Comparison of ENCODE assay signal across 19 mouse cellular contexts in genomic region chr2:71371790-71372189, GRCm38 (mm10). TPM values are rescaled to one million over a fixed set of nuclear protein-coding genes. Genes with fewer than 3 reads are reported as not detected.
A peak's percentile ranks its signal among the peaks of the same experiment; 100 is the strongest.
DNase-seq lines count a peak whose midpoint lies in the region; ATAC-seq and TF ChIP-seq lines count a peak whose summit lies in the region.
"Had no signal": no experiment of that assay in that cellular context is flagged by ENCODE, and none has a peak within 500 bp of the region (broad histone marks: within the 10 kb centered on the region; RNA-seq: fewer than 3 reads in every experiment).

No protein-coding gene starts in this region.

- no peak for TF ChIP-seq CTCF in forebrain, postnatal 0 days (IDR thresholded peaks at IDR 0.05; ENCODE audit: low read depth)

- peak; percentile 8; the same call in 1 of the 2 replicates for ATAC-seq in forebrain, postnatal 0 days
- ATAC-seq: hindbrain, postnatal 0 days had no signal

- intact Hi-C loops in left cerebral cortex, postnatal 25 days (cut with DNase I), result loop anchor here (5.0 kb wide), 1 partner anchor 81 kb away; the partner anchor contains the start of gene Metap1d

- no peak overlapping the region for H3K4me3 ChIP-seq in forebrain, postnatal 0 days (ENCODE audit: low read depth, low read length)
- H3K4me3 ChIP-seq in forebrain, embryonic 10.5 days, result no peak overlapping the region
- H3K4me3 ChIP-seq: gastrocnemius, adult 2 months; heart, adult 2 months; layer of hippocampus, adult 2 months; limb, embryonic 15.5 days; stomach, embryonic 15.5 days had no signal

- no peaks in the 10 kb centered on the region for H3K9me3 ChIP-seq in forebrain, postnatal 0 days (ENCODE audit: low read length)
- no peaks in the 10 kb centered on the region for H3K9me3 ChIP-seq in forebrain, embryonic 10.5 days
- H3K9me3 ChIP-seq: limb, embryonic 15.5 days; stomach, embryonic 15.5 days had no signal

- no peaks in the 10 kb centered on the region for H3K4me1 ChIP-seq in forebrain, postnatal 0 days (ENCODE audit: insufficient read depth)
- H3K4me1 ChIP-seq in forebrain, embryonic 10.5 days, result peaks cover 14% of the 10 kb centered on the region
- H3K4me1 ChIP-seq: stomach, embryonic 15.5 days had no signal

- peak; percentile 46 for DNase-seq in forebrain, postnatal 0 days
- DNase-seq in forebrain, embryonic 10.5 days (ENCODE audit: extremely low spot score, low spot score), result no peak
- DNase-seq in 3134 (ENCODE audit: extremely low read depth, insufficient read length, low spot score) (peak; percentile 68), adipocyte (ENCODE audit: low spot score) (peak; percentile 44)
- peak; percentile 42 to 92 for DNase-seq in left cerebral cortex, postnatal 25 days (ENCODE audit: low spot score in 2 of 2)
- no peak for DNase-seq in cerebellum, postnatal 4 days (ENCODE audit: low spot score in 2 of 2)
- DNase-seq in lung, postnatal 25 days (ENCODE audit: low spot score), result no peak
- DNase-seq in heart, postnatal 4 days, result no peak
- DNase-seq: cerebellum, adult 9-10 months; gastrocnemius, adult 2 months; heart, adult 2 months; heart, postnatal 14 days; kidney, adult 8-10 months; lung, adult 2 months; thymus, postnatal 25 days had no signal

- no peak overlapping the region for H3K9ac ChIP-seq in forebrain, postnatal 0 days
- H3K9ac ChIP-seq: limb, embryonic 15.5 days; stomach, embryonic 15.5 days had no signal

- no peaks in the 10 kb centered on the region for H3K36me3 ChIP-seq in forebrain, postnatal 0 days (ENCODE audit: insufficient read depth)
- no peaks in the 10 kb centered on the region for H3K36me3 ChIP-seq in forebrain, embryonic 10.5 days (replicated peaks)
- H3K36me3 ChIP-seq: limb, embryonic 15.5 days; stomach, embryonic 15.5 days had no signal

- 49% methylated on average over 5 of the region's 5 CpGs for WGBS in forebrain, postnatal 0 days
- 93% methylated on average over 5 of the region's 5 CpGs for WGBS in forebrain, embryonic 10.5 days

- H3K27me3 ChIP-seq in forebrain, postnatal 0 days (ENCODE audit: insufficient read depth, low read length), result no peaks in the 10 kb centered on the region
- H3K27me3 ChIP-seq in forebrain, embryonic 10.5 days (ENCODE audit: poor library complexity, severe bottlenecking), result no peaks in the 10 kb centered on the region; the same call in none of the 2 replicates
- H3K27me3 ChIP-seq: limb, embryonic 15.5 days; stomach, embryonic 15.5 days had no signal

- no peak overlapping the region for H3K27ac ChIP-seq in forebrain, postnatal 0 days (ENCODE audit: low read depth, low read length)
- H3K27ac ChIP-seq in forebrain, embryonic 10.5 days, result no peak overlapping the region
- H3K27ac ChIP-seq: gastrocnemius, adult 2 months; heart, adult 2 months; hindbrain, postnatal 0 days; layer of hippocampus, adult 2 months; limb, embryonic 15.5 days; stomach, embryonic 15.5 days had no signal

- no peak overlapping the region for H3K4me2 ChIP-seq in forebrain, postnatal 0 days (ENCODE audit: low read depth)
- H3K4me2 ChIP-seq: limb, embryonic 15.5 days; stomach, embryonic 15.5 days had no signal

RNA-seq across cellular contexts. Expression of gene Slc25a12, which starts 4.2 kb away (rescaled TPM):
- 94.7 and 116 TPM in 2 replicates for total RNA-seq in forebrain, postnatal 0 days (2014; rRNA removed)
- polyA plus RNA-seq in forebrain, postnatal 0 days (2015; fragmentation: Nextera tagmentation; extraction: Ambion mirVana), result 78.8 and 106 TPM in 2 replicates
- 36.0 TPM in 2 replicates for polyA plus RNA-seq in forebrain, embryonic 10.5 days (2016; fragmentation: Nextera tagmentation; extraction: Ambion mirVana)
- total RNA-seq in left cerebral cortex, postnatal 25 days (2021), result 100 to 1,000 TPM; 147 to 160 TPM
- 100 to 1,000 TPM; 175 to 176 TPM for total RNA-seq in heart, postnatal 4 days (2021)

RNA-seq across cellular contexts. Expression of gene Hat1, which starts 17.0 kb away (rescaled TPM):
- 24.2 and 27.1 TPM in 2 replicates for total RNA-seq in forebrain, postnatal 0 days (2014; rRNA removed)
- polyA plus RNA-seq in forebrain, postnatal 0 days (2015; fragmentation: Nextera tagmentation; extraction: Ambion mirVana), result 34.5 and 37.1 TPM in 2 replicates
- polyA plus RNA-seq in forebrain, embryonic 10.5 days (2016; fragmentation: Nextera tagmentation; extraction: Ambion mirVana), result 256 and 260 TPM in 2 replicates
- 10 to 100 TPM; 16.8 to 18.1 TPM for total RNA-seq in left cerebral cortex, postnatal 25 days (2021)
- total RNA-seq in heart, postnatal 4 days (2021), result 10 to 100 TPM; 75.3 to 76.0 TPM

Comparison
In these comparisons a context has a peak if more than half of its experiments do, and no peak if none do; other contexts are left out.
1. DNase-seq: peak in forebrain, postnatal 0 days (single experiment), 3134 (single experiment), adipocyte (single experiment) and left cerebral cortex, postnatal 25 days (2 of 2); none in forebrain, embryonic 10.5 days (single experiment), cerebellum, postnatal 4 days (0 of 2), lung, postnatal 25 days (single experiment) and heart, postnatal 4 days (single experiment).